Mouse (Mus musculus) MEL (cell line): Measurements from ENCODE around the gene Tnni1. TPM values are rescaled to one million over a fixed set of nuclear protein-coding genes. Genes with fewer than 3 reads are reported as not detected.

Source experiments
- DNase-seq: peaks from one replicate; pipeline ENCODE4 v3.0.0; 2011; ENCODE audit warnings: low read depth, low spot score
- H3K27ac ChIP-seq: 2 replicates; pipeline ENCODE4 v1.5.1; 2012; ENCODE audit warnings: low read depth, mild to moderate bottlenecking, control low read depth, low read length, moderate library complexity; ENCODE audit not compliant: control insufficient read depth
- H3K27me3 ChIP-seq, 2 experiments: fragments of 150-350 bp in 1 of 2; sonication (generic) in 1 of 2; 2 replicates each; pipeline ENCODE4 v1.6.1; 2012; ENCODE audit warnings: low read length in 2 of 2, mild to moderate bottlenecking in 2 of 2, improper control_type of control experiment in 1 of 2, moderate library complexity in 1 of 2; ENCODE audit not compliant: insufficient read depth in 2 of 2, control insufficient read depth in 1 of 2
- H3K36me3 ChIP-seq, 2 experiments: 2 replicates each; pipeline ENCODE4 v1.6.1; 2012 to 2014; ENCODE audit warnings: low read length in 2 of 2, improper control_type of control experiment in 1 of 2, inconsistent platforms in 1 of 2, mild to moderate bottlenecking in 1 of 2; ENCODE audit not compliant: insufficient read depth in 2 of 2, control insufficient read depth in 1 of 2
- H3K4me1 ChIP-seq, 2 experiments: fragments of 150-350 bp in 1 of 2; sonication (generic) in 1 of 2; 2 replicates each; pipeline ENCODE4 v1.6.1; 2012; ENCODE audit warnings: low read length in 2 of 2, improper control_type of control experiment in 1 of 2, mild to moderate bottlenecking in 1 of 2; ENCODE audit not compliant: insufficient read depth in 2 of 2, control insufficient read depth in 1 of 2
- H3K4me3 ChIP-seq, 2 experiments: fragments of 150-350 bp in 1 of 2; sonication (generic) in 1 of 2; 2 replicates each; pipeline ENCODE4 v1.5.1; 2012; ENCODE audit warnings: low read depth in 2 of 2, low read length in 2 of 2, mild to moderate bottlenecking in 2 of 2, moderate library complexity in 2 of 2, control low read depth in 1 of 2, improper control_type of control experiment in 1 of 2; ENCODE audit not compliant: control insufficient read depth in 1 of 2, insufficient read depth in 1 of 2
- H3K79me2 ChIP-seq: 2 replicates; pipeline ENCODE4 v1.6.1; 2012; ENCODE audit warnings: mild to moderate bottlenecking, low read length, moderate library complexity; ENCODE audit not compliant: control insufficient read depth, poor library complexity, insufficient read depth
- H3K9ac ChIP-seq: 2 replicates; pipeline ENCODE4 v1.6.1; 2012; ENCODE audit warnings: low read depth, mild to moderate bottlenecking, control low read depth, low read length, moderate library complexity; ENCODE audit not compliant: control insufficient read depth, poor library complexity, severe bottlenecking
- H3K9me3 ChIP-seq: fragments of 150-350 bp; sonication (generic); replicated peaks from 2 replicates; pipeline ENCODE4 v1.6.1; 2012; ENCODE audit warnings: mild to moderate bottlenecking, low read length, improper control_type of control experiment, moderate library complexity; ENCODE audit not compliant: insufficient read depth
- CHD1 ChIP-seq: IDR thresholded peaks from 2 replicates; pipeline ENCODE4 v1.6.1; 2012; ENCODE audit warnings: low read depth, mild to moderate bottlenecking, inconsistent platforms, low read length, improper control_type of control experiment
- CHD2 ChIP-seq: IDR thresholded peaks from 2 replicates; pipeline ENCODE4 v1.6.1; 2011; ENCODE audit warnings: low read length, improper control_type of control experiment
- ELF1 ChIP-seq: IDR thresholded peaks from 2 replicates; pipeline ENCODE4 v1.6.1; 2014; ENCODE audit warnings: low read depth, mild to moderate bottlenecking, inconsistent platforms, low read length, improper control_type of control experiment, moderate library complexity
- ETS1 ChIP-seq: IDR thresholded peaks from 2 replicates; pipeline ENCODE4 v1.6.1; 2012; ENCODE audit warnings: low read depth, mild to moderate bottlenecking, inconsistent platforms, low read length, improper control_type of control experiment, moderate library complexity
- GABPA ChIP-seq: IDR thresholded peaks from 2 replicates; pipeline ENCODE4 v1.6.1; 2012; ENCODE audit warnings: low read depth, mild to moderate bottlenecking, inconsistent platforms, low read length, improper control_type of control experiment, moderate library complexity
- GATA1 ChIP-seq: IDR thresholded peaks from 2 replicates; pipeline ENCODE4 v1.6.1; 2011; ENCODE audit warnings: low read depth, low read length, improper control_type of control experiment
- JUND ChIP-seq: IDR thresholded peaks from 2 replicates; pipeline ENCODE4 v1.6.1; 2011; ENCODE audit warnings: low read depth, mild to moderate bottlenecking, improper control_type of control experiment, low read length
- MAX ChIP-seq: IDR thresholded peaks from 2 replicates; pipeline ENCODE4 v1.6.1; 2011; ENCODE audit warnings: low read length, improper control_type of control experiment
- MAZ ChIP-seq: IDR thresholded peaks from 2 replicates; pipeline ENCODE4 v1.6.1; 2012; ENCODE audit warnings: low read depth, mild to moderate bottlenecking, inconsistent platforms, low read length, improper control_type of control experiment
- NRF1 ChIP-seq: IDR thresholded peaks from 2 replicates; pipeline ENCODE4 v1.6.1; 2014; ENCODE audit warnings: low read depth, mild to moderate bottlenecking, inconsistent platforms, low read length, improper control_type of control experiment, moderate library complexity; ENCODE audit not compliant: poor library complexity, insufficient read depth, severe bottlenecking
- POLR2AphosphoS5 ChIP-seq: IDR thresholded peaks from 2 replicates; pipeline ENCODE4 v1.6.1; 2012; ENCODE audit warnings: low read depth, borderline replicate concordance, mild to moderate bottlenecking, inconsistent platforms, low read length, moderate library complexity, mixed read lengths
- RAD21 ChIP-seq: IDR thresholded peaks from 2 replicates; pipeline ENCODE4 v1.6.1; 2011; ENCODE audit warnings: mild to moderate bottlenecking, low read depth, low read length, improper control_type of control experiment
- RCOR1 ChIP-seq: IDR thresholded peaks from 2 replicates; pipeline ENCODE4 v1.6.1; 2012; ENCODE audit warnings: low read depth, mild to moderate bottlenecking, inconsistent platforms, low read length, improper control_type of control experiment
- SIN3A ChIP-seq: IDR thresholded peaks from 2 replicates; pipeline ENCODE4 v1.6.1; 2012; ENCODE audit warnings: low read length, improper control_type of control experiment, inconsistent platforms
- SMC3 ChIP-seq: IDR thresholded peaks from 2 replicates; pipeline ENCODE4 v1.6.1; 2011; ENCODE audit warnings: low read depth, low read length, improper control_type of control experiment
- TCF12 ChIP-seq: IDR thresholded peaks from 2 replicates; pipeline ENCODE4 v1.6.1; 2014; ENCODE audit warnings: low read depth, mild to moderate bottlenecking, inconsistent platforms, low read length, improper control_type of control experiment, moderate library complexity
- USF2 ChIP-seq, 2 experiments: IDR thresholded peaks; 2 replicates each; pipeline ENCODE4 v1.6.1; 2011 to 2012; ENCODE audit warnings: improper control_type of control experiment in 2 of 2, low read length in 2 of 2, borderline replicate concordance in 1 of 2, inconsistent platforms in 1 of 2, low read depth in 1 of 2, mild to moderate bottlenecking in 1 of 2; ENCODE audit not compliant: insufficient read depth in 1 of 2
- ZMIZ1 ChIP-seq: IDR thresholded peaks from 2 replicates; pipeline ENCODE4 v1.6.1; 2012; ENCODE audit warnings: low read depth, mild to moderate bottlenecking, inconsistent platforms, low read length, improper control_type of control experiment, moderate library complexity
- ZNF384 ChIP-seq: IDR thresholded peaks from 2 replicates; pipeline ENCODE4 v1.6.1; 2012; ENCODE audit warnings: low read depth, mild to moderate bottlenecking, inconsistent platforms, low read length, improper control_type of control experiment
- polyA plus RNA-seq, 2 experiments: library from polyadenylated mRNA; stranded (reverse) in 1 of 2; unstranded in 1 of 2; fragments of >175 nt in 1 of 2; fragments of >200 nt in 1 of 2; gene quantifications; 2 replicates each; pipeline versions ENCODE4 v1.2.1 to v1.2.4; 2012; ENCODE audit warnings: low replicate concordance in 2 of 2, low read depth in 1 of 2; ENCODE audit not compliant: insufficient read length in 2 of 2, insufficient read depth in 1 of 2, missing spikeins in 1 of 2
- total RNA-seq: library from RNA; depleted of rRNA; stranded (reverse); fragments of 300-350 nt; gene quantifications from 2 replicates; pipeline ENCODE4 v1.2.3, GENCODE M21; 2012

Tnni1 gene
- total and polyA plus RNA-seq, 3 experiments = 0.15 TPM; not detected in 2

DNA sequence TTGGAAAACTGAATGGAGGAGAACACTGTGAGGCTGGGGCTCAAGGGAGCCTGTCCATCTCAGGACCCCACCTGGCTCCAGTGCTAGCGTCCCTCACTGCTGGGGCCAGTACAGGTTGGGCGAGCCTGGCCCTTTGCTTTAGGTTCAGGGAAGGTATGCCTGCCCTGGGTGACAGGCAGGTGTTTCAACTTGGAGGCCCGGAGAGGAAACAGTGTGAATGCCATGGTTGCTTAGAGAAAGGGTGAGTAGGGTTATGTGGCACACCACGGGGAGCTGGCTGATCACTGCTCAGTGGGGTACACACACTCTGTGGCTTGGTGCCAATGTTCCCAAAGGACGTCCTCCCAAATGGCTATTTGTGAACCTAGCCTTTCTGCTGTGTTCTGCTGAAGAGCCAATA, 35.3 kb downstream of the Tnni1 start:
- TF ChIP-seq MAZ = no peak
- TF ChIP-seq RAD21 = no peak
- no peak for TF ChIP-seq ZMIZ1
- no peak for TF ChIP-seq MAX
- no peak for TF ChIP-seq CHD1
- no peak overlapping the region for H3K4me3 ChIP-seq
- no peaks in the 10 kb centered on the region for H3K9me3 ChIP-seq
- H3K9ac ChIP-seq = no peak overlapping the region
- no peak for DNase-seq
- peaks cover 7 to 21% of the 10 kb centered on the region in 2 experiments for H3K27me3 ChIP-seq
- no peaks in the 10 kb centered on the region for H3K79me2 ChIP-seq
- no peaks in the 10 kb centered on the region; a peak in 1 of 4 replicates for H3K4me1 ChIP-seq
- H3K27ac ChIP-seq = no peak overlapping the region
- H3K36me3 ChIP-seq = no peaks in the 10 kb centered on the region

DNA sequence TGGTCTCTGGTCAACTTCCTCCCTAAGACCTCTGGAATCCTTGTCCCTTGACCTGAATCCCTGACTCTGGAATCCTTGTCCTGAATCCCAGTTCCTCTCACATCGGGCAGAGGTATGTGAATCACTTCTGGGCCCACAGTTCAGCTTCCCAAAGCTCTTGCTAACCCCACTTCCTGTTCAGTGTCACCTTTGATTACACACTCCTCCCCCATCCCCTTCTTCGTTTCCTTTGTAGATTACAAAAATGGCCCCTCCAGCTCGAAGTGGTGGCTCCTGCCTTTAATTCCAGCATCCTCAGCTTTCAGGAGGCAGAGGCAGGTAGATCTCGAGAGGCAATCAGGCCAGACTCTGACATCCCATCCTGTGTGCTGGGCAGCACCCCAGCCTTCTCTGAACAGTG, 38.4 kb downstream of the Tnni1 start:
- no peaks in the 10 kb centered on the region for H3K9me3 ChIP-seq
- peaks cover 7 to 34% of the 10 kb centered on the region in 2 experiments for H3K27me3 ChIP-seq
- no peak for DNase-seq
- H3K36me3 ChIP-seq = no peaks in the 10 kb centered on the region
- H3K4me3 ChIP-seq = no peak overlapping the region
- H3K79me2 ChIP-seq = no peaks in the 10 kb centered on the region
- TF ChIP-seq POLR2AphosphoS5 (no peak), CHD2 (no peak), ELF1 (no peak), GABPA (no peak), SMC3 (no peak), RCOR1 (no peak), GATA1 (no peak), TCF12 (no peak), JUND (no peak), MAX (no peak), NRF1 (no peak), SIN3A (no peak), USF2 (IDR thresholded peaks at IDR 0.05; ENCODE audit: borderline replicate concordance in 1 of 2, insufficient read depth in 1 of 2, low read depth in 1 of 2, low read length in 2 of 2) (no peak), ZNF384 (no peak), ETS1 (no peak)
- H3K27ac ChIP-seq = no peak overlapping the region
- H3K9ac ChIP-seq = no peak overlapping the region
- H3K4me1 ChIP-seq = no peaks in the 10 kb centered on the region
